Mouse (Mus musculus) myocyte (in vitro differentiated cells): ENCODE data around the gene Gm11555.

ENCODE experiments used
- CEBPB ChIP-seq: IDR thresholded peaks from 2 replicates; pipeline ENCODE4 v1.6.1; 2011; ENCODE audit warnings: mild to moderate bottlenecking, moderate library complexity; ENCODE audit not compliant: poor library complexity, insufficient read depth, severe bottlenecking
- MAX ChIP-seq: IDR thresholded peaks from one replicate; pipeline ENCODE4 v1.6.1; 2011; ENCODE audit warnings: low read depth, mild to moderate bottlenecking, control low read depth
- MYOG ChIP-seq, 3 experiments: IDR thresholded peaks; one replicate each; pipeline ENCODE4 v1.6.1; 2011; ENCODE audit warnings: control low read depth in 2 of 3, low read depth in 2 of 3, mild to moderate bottlenecking in 2 of 3; ENCODE audit not compliant: insufficient read length in 2 of 3, control insufficient read depth in 1 of 3, insufficient read depth in 1 of 3
- POLR2A ChIP-seq: IDR thresholded peaks from one replicate; pipeline ENCODE4 v1.6.1; 2011; ENCODE audit warnings: low read depth, mild to moderate bottlenecking, control low read depth, moderate library complexity; ENCODE audit not compliant: insufficient read length
- POLR2AphosphoS2 ChIP-seq: IDR thresholded peaks from one replicate; pipeline ENCODE4 v1.6.1; 2011; ENCODE audit warnings: low read depth, control low read depth; ENCODE audit not compliant: insufficient read length
- REST ChIP-seq: IDR thresholded peaks from one replicate; pipeline ENCODE4 v1.6.1; 2011; ENCODE audit warnings: mild to moderate bottlenecking, control low read depth, moderate library complexity; ENCODE audit not compliant: insufficient read depth, insufficient read length
- USF1 ChIP-seq: IDR thresholded peaks from one replicate; pipeline ENCODE4 v1.6.1; 2011; ENCODE audit warnings: low read depth, mild to moderate bottlenecking, control low read depth, moderate library complexity

- TF ChIP-seq MAX = no peak
- TF ChIP-seq MYOG (IDR thresholded peaks at IDR 0.05; ENCODE audit: control insufficient read depth in 1 of 3, insufficient read depth in 1 of 3, insufficient read length in 2 of 3, low read depth in 2 of 3) = no peak
- TF ChIP-seq USF1 = no peak
- no peak for TF ChIP-seq POLR2A
- TF ChIP-seq REST = no peak
- TF ChIP-seq CEBPB = no peak
- no peak for TF ChIP-seq POLR2AphosphoS2
Measured at GRCm38 (mm10) chr11:99659256-99659655, 9.2 kb upstream of the Gm11555 start.
